Mouse (Mus musculus) retina, postnatal 1 day (tissue): ENCODE data around the gene Rps19bp1.

Experiments used
- DNase-seq: peaks from one replicate; pipeline ENCODE4 v3.0.0-alpha.2; 2012

The Rps19bp1 gene

DNA sequence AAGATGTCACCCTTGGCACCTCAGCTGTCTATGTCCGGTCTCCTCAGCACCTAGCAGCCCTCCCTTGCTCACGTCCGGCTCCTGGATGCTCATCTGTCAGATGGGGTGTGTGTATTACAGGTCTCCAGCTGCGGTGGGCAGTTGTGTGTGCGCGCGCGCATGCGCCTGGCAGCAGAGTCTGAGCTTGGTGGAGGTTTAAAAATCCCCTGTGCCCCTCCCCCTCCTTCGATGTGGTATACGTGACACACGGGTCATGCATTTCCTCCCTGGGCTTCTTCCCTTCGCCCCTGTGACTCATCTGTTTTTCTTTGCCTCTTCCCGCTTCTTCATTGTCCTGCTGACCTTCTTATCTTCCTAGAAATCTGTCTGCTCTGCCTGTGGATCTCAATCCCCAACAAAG is 44.9 kb downstream of the Rps19bp1 start:
- DNase-seq, result peak; percentile 43

- no peak for DNase-seq
Measured at GRCm38 (mm10) chr15:80217476-80217875, 46.6 kb downstream of the Rps19bp1 start.

DNA sequence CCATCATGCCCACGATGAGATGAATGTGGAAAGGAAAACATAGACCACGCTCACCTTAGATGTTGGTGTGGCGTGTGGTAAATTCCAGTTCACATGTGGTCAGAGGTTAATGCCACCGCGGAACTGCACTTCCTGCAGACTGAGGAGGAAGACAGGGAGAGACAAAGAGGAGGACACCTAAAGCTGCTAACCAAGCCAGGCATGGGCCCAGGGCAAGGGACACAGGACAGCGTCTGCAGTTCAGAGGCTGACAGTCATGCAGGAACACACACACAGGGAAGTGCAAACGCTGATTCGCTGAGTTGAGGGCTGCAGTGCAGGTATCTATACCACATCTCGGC is 47.7 kb downstream of the Rps19bp1 start:
- DNase-seq, result no peak

DNA sequence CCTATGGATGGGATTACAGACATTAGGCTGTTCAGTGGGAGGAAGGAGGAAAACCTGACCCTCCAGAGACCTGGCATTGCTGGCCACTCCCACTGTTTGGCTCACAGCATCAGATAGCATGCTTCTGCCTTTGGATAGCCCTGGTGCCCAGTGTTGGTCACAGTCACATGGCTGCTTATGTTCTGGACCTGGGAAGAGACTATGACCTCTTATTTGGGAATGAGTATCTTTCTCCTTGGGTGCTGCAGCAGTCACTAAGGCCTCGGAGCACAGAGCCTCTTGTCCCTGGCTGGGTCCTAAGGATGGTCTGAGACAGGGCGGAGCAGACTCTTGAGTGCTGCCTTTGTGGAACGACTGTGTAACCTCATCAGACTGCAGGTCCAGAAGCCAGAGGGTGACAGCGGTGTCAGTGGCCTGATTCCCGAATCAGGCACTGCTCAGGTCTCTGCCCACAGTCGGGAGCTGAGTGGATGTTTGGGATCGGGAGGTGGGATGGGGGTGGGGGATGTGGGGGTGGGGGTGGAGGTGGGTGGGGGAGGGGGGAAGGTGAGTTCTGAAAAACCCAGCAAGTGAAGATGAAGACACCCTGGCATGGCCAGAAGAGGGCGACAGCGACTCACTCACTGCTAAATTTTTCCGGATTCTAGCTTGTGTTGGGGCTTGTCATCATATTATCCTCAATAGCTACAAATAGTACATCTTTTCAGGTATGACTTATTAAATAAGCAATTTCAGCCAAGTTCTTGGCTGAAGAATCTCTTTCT is 48.2 kb downstream of the Rps19bp1 start:
- DNase-seq, result peak; percentile 52

DNA sequence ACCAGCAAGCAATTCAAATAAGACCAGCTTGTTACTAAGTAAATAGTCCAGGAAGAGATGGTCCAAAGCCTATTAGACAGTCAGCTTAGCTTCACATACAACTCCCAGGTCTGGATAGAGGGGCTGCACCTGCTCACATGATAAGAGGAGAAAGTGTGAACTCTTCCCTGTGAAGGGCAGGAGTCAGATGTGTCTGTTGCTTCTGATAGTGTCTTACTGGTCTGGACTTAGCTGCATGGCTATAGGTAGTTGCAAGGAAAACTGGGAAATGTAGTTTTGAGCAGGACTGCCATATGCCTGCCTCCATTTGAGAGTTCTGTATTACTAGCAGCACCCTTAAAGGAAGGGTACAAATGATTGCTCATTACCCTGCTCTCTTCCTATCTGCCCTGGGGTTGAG is 50.4 kb downstream of the Rps19bp1 start:
- DNase-seq, result no peak
